In genomic region chr1:152410657-152411056, GRCm38 (mm10) we compare ENCODE assay signal across 12 mouse cellular contexts. TPM values are rescaled to one million over a fixed set of nuclear protein-coding genes. Genes with fewer than 3 reads are reported as not detected.
DNase-seq lines count a peak whose midpoint lies in the region; ATAC-seq lines count a peak whose summit lies in the region.
"Had no signal": no experiment of that assay in that cellular context is flagged by ENCODE, and none has a peak within 500 bp of the region (broad histone marks: within the 10 kb centered on the region; RNA-seq: fewer than 3 reads in every experiment).

No protein-coding gene starts in this region.

- H3K27me3 ChIP-seq in heart, embryonic 11.5 days (ENCODE audit: control insufficient read depth, insufficient read depth, low read length): no peaks in the 10 kb centered on the region
- H3K27me3 ChIP-seq: limb, embryonic 13.5 days had no signal

- H3K9ac ChIP-seq in heart, embryonic 11.5 days (ENCODE audit: low read depth, low read length): no peak overlapping the region
- H3K9ac ChIP-seq: limb, embryonic 13.5 days had no signal

- no peak overlapping the region for H3K4me3 ChIP-seq in heart, embryonic 11.5 days (ENCODE audit: low read depth, low read length)
- H3K4me3 ChIP-seq: hindbrain, embryonic 10.5 days; limb, embryonic 13.5 days had no signal

- peak; percentile 26 to 29 for DNase-seq in heart, adult 9 months (ENCODE audit: low spot score in 2 of 2)
- DNase-seq in cerebellum, adult 11-12 months: peak; percentile 82
- DNase-seq in cerebellum, postnatal 36 days: peak; percentile 69 to 79
- peak; percentile 18 to 39 for DNase-seq in right cerebral cortex, adult 2 months (ENCODE audit: low spot score in 2 of 2)
- no peak for DNase-seq in lung, postnatal 14 days
- DNase-seq in neural tube, embryonic 10.5 days (ENCODE audit: extremely low spot score, low spot score): no peak
- DNase-seq: kidney, postnatal 36 days; thymus, postnatal 14 days had no signal

- no peak overlapping the region for H3K27ac ChIP-seq in heart, embryonic 11.5 days (ENCODE audit: low read depth, low read length)
- H3K27ac ChIP-seq: hindbrain, embryonic 10.5 days; limb, embryonic 13.5 days had no signal

- H3K4me1 ChIP-seq in heart, embryonic 11.5 days (ENCODE audit: control insufficient read depth, insufficient read depth, low read length): peaks cover 8% of the 10 kb centered on the region; the same call in 1 of the 2 replicates

- no peak overlapping the region for H3K4me2 ChIP-seq in heart, embryonic 11.5 days
- H3K4me2 ChIP-seq: limb, embryonic 13.5 days had no signal

- no peaks in the 10 kb centered on the region for H3K36me3 ChIP-seq in heart, embryonic 11.5 days (ENCODE audit: control insufficient read depth, insufficient read depth, low read length)
- H3K36me3 ChIP-seq: hindbrain, embryonic 10.5 days had no signal

- no peak for ATAC-seq in heart, embryonic 11.5 days (replicated peaks; ENCODE audit: insufficient number of reproducible peaks, low FRiP score, low TSS enrichment)
- ATAC-seq: activated CD4-positive, CD25-positive, alpha-beta regulatory T cell, adult 4 months had no signal

- H3K9me3 ChIP-seq in heart, embryonic 11.5 days (replicated peaks; ENCODE audit: control insufficient read depth, low read length): no peaks in the 10 kb centered on the region; the same call in 1 of the 2 replicates

- 87% methylated on average over 3 of the region's 3 CpGs for whole genome bisulfite sequencing in heart, embryonic 11.5 days (ENCODE audit: insufficient replicate concordance)

RNA-seq across cellular contexts. Expression of gene Colgalt2, which starts 11.0 kb away (rescaled TPM):
- 3.5 and 4.5 TPM in 2 replicates for polyA plus RNA-seq in heart, embryonic 11.5 days (2014; fragmentation: Nextera tagmentation; extraction: Ambion mirVana)
- polyA plus RNA-seq: activated CD4-positive, CD25-positive, alpha-beta regulatory T cell, adult 4 months had no signal

RNA-seq across cellular contexts. Expression of gene Tsen15, which starts 24.2 kb away (rescaled TPM):
- polyA plus RNA-seq in heart, embryonic 11.5 days (2014; fragmentation: Nextera tagmentation; extraction: Ambion mirVana): 68.3 and 74.5 TPM in 2 replicates

Comparison
In these comparisons a context has a peak if more than half of its experiments do, and no peak if none do; other contexts are left out.
1. DNase-seq: peak in heart, adult 9 months (2 of 2), cerebellum, adult 11-12 months (single experiment), cerebellum, postnatal 36 days (2 of 2) and right cerebral cortex, adult 2 months (2 of 2); none in lung, postnatal 14 days (single experiment) and neural tube, embryonic 10.5 days (single experiment).